Comparison of ENCODE assay signal across 13 mouse cellular contexts in the genomic region with DNA sequence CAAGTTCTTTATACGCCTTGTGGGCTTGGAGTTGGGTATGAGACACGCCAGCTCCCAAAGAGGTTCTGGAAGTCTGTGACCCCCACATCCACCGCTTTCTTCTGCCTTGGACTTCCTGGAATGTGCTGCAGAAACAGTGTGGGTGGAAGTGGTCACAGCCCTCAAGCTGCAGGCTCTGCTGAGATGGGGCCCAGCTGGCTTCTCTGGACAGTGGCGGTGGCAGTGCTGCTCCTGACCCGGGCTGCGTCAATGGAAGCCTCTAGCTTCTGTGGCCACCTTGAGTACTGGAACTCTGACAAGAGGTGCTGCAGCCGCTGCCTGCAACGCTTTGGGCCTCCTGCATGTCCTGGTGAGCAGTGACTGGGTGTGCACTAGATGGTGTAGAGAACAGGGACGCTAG.
"Had no signal": no experiment of that assay in that cellular context is flagged by ENCODE, and none has a peak within 500 bp of the region (broad histone marks: within the 10 kb centered on the region; RNA-seq: fewer than 3 reads in every experiment).

No protein-coding gene starts in this region.

- ATAC-seq: intestine, embryonic 15.5 days had no signal

- H3K4me2 ChIP-seq: intestine, embryonic 15.5 days; limb, embryonic 13.5 days; neural tube, embryonic 15.5 days had no signal

- H3K27ac ChIP-seq: intestine, embryonic 15.5 days; layer of hippocampus, adult 2 months; limb, embryonic 13.5 days; liver, embryonic 14.5 days; midbrain, embryonic 10.5 days; neural tube, embryonic 15.5 days had no signal

- DNase-seq: kidney, postnatal 25 days; lung, adult 18-20 months; midbrain, embryonic 14.5 days; spleen, adult 18-20 months; thymus, adult 18-20 months; thymus, postnatal 14 days had no signal

- H3K9ac ChIP-seq: intestine, embryonic 15.5 days; limb, embryonic 13.5 days; liver, embryonic 14.5 days; neural tube, embryonic 15.5 days had no signal

- H3K9me3 ChIP-seq: intestine, embryonic 15.5 days; limb, embryonic 13.5 days; midbrain, embryonic 10.5 days; neural tube, embryonic 15.5 days had no signal

- H3K27me3 ChIP-seq: intestine, embryonic 15.5 days; limb, embryonic 13.5 days; neural tube, embryonic 15.5 days had no signal

- H3K4me3 ChIP-seq: intestine, embryonic 15.5 days; layer of hippocampus, adult 2 months; limb, embryonic 13.5 days; midbrain, embryonic 10.5 days; myocyte; neural tube, embryonic 15.5 days had no signal
